ENCODE assay signal across 20 mouse cellular contexts in the genomic region with DNA sequence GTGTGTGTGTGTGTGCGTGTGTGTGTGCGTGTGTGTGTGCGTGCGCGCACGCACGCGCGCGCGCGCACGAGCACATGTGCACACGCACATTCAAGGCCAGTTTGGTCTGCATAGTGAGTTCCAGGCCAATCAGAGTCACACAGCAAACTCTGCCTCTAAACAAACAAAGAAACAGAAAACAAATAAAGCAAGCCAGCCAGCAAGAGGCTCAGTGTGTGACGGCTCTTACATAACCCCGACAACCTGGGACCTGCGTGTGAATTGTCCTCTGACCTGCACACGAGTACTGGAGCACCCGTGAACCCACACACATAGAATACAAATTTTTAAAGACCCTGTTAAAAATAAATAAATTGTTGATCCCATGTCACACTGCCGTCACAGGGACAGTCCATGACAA.
"Had no signal": no experiment of that assay in that cellular context is flagged by ENCODE, and none has a peak within 500 bp of the region (broad histone marks: within the 10 kb centered on the region; RNA-seq: fewer than 3 reads in every experiment).

No protein-coding gene starts in this region.

- H3K4me3 ChIP-seq: hindbrain, embryonic 15.5 days; limb, embryonic 13.5 days; liver, embryonic 13.5 days; lung, embryonic 15.5 days; megakaryocyte, embryonic 14.5 days; midbrain, embryonic 10.5 days; midbrain, embryonic 15.5 days; neural tube, embryonic 12.5 days; neural tube, embryonic 15.5 days; stomach, embryonic 15.5 days had no signal

- ATAC-seq: intestine, postnatal 0 days; midbrain, embryonic 15.5 days had no signal

- H3K4me2 ChIP-seq: hindbrain, embryonic 15.5 days; liver, embryonic 13.5 days; lung, embryonic 15.5 days; midbrain, embryonic 15.5 days; neural tube, embryonic 15.5 days; stomach, embryonic 15.5 days had no signal

- H3K27ac ChIP-seq: hindbrain, embryonic 15.5 days; limb, embryonic 13.5 days; liver, embryonic 13.5 days; lung, embryonic 15.5 days; midbrain, embryonic 10.5 days; midbrain, embryonic 15.5 days; neural tube, embryonic 12.5 days; neural tube, embryonic 15.5 days; stomach, embryonic 15.5 days had no signal

- H3K9ac ChIP-seq: hindbrain, embryonic 15.5 days; liver, embryonic 13.5 days; lung, embryonic 15.5 days; midbrain, embryonic 15.5 days; neural tube, embryonic 12.5 days; neural tube, embryonic 15.5 days; stomach, embryonic 15.5 days had no signal

- H3K4me1 ChIP-seq: liver, embryonic 13.5 days; megakaryocyte, embryonic 14.5 days had no signal

- H3K9me3 ChIP-seq: hindbrain, embryonic 15.5 days; limb, embryonic 13.5 days; liver, embryonic 13.5 days; lung, embryonic 15.5 days; megakaryocyte, embryonic 14.5 days; midbrain, embryonic 10.5 days; midbrain, embryonic 15.5 days; neural tube, embryonic 12.5 days; neural tube, embryonic 15.5 days; stomach, embryonic 15.5 days had no signal

- DNase-seq: kidney, adult 8-10 months; kidney, postnatal 36 days; left cerebral cortex, postnatal 4 days; liver, embryonic 13.5 days; lung, adult 18-20 months; lung, postnatal 10 days; lung, postnatal 36 days; right cerebral cortex, postnatal 25 days; spleen, adult 18-20 months; thymus, postnatal 25 days had no signal

- H3K36me3 ChIP-seq: hindbrain, embryonic 15.5 days; limb, embryonic 13.5 days; liver, embryonic 13.5 days; lung, embryonic 15.5 days; midbrain, embryonic 10.5 days; midbrain, embryonic 15.5 days; neural tube, embryonic 12.5 days; neural tube, embryonic 15.5 days; stomach, embryonic 15.5 days had no signal
